Mouse (Mus musculus) left cerebral cortex, adult 8-10 months (tissue): ENCODE measurements around the gene Morf4l2. TPM values are rescaled to one million over a fixed set of nuclear protein-coding genes. Genes with fewer than 3 reads are reported as not detected.
"Not testable (repeated sequence)": the region's sequence is repeated elsewhere in the genome, so short reads cannot be mapped to it uniquely, and the experiment has no call there.

Experiments
- DNase-seq, 2 experiments: peaks; one replicate each; pipeline ENCODE4 v3.0.0; 2022; ENCODE audit warnings: low spot score in 2 of 2
- total RNA-seq, 4 experiments: library from RNA; stranded (reverse); gene quantifications; 2 replicates each; pipeline ENCODE4 v1.2.4; 2022

Gene Morf4l2
- total RNA-seq, 4 experiments from 2014 or later = 291 to 334 (median 319) TPM

- DNase-seq = peak; percentile 35 to 58
Observed at GRCm38 (mm10) chrX:136707446-136708167, 35.9 kb downstream of the Morf4l2 start, which contains the start of gene Tceal1. Gene Tceal1 (plus strand): TSS chrX:136707982.

GRCm38 (mm10) chrX:136693196-136693595 lies 50.3 kb downstream of the Morf4l2 start:
- DNase-seq = no peak

- DNase-seq = no peak
Observed at GRCm38 (mm10) chrX:136692294-136692675, 51.2 kb downstream of the Morf4l2 start.

- not testable (repeated sequence) for DNase-seq
Observed at GRCm38 (mm10) chrX:136691606-136692293, 51.7 kb downstream of the Morf4l2 start.

Other genes starting within 250 kb of the Morf4l2 start
- not detected for gene Kir3dl1, start 225.7 kb downstream of the Morf4l2 start, total RNA-seq
- gene Kir3dl2, start 199.6 kb downstream of the Morf4l2 start, total RNA-seq = under 1 TPM in 1 of 4 experiments, not detected in 3; 0.22 TPM
- 100 to 1,000 TPM; 150 to 189 (median 184) TPM for gene Tceal3, start 152.8 kb downstream of the Morf4l2 start, total RNA-seq
- gene Tceal1, start 35.7 kb downstream of the Morf4l2 start, total RNA-seq = 10 to 100 TPM; 14.5 to 16.3 (median 15.8) TPM
- gene Glra4, start 36.5 kb upstream of the Morf4l2 start, total RNA-seq = under 1 TPM; 0.21 to 0.67 (median 0.38) TPM
- gene Plp1, start 79.0 kb upstream of the Morf4l2 start, total RNA-seq = 100 to 1,000 TPM; 799 to 917 (median 880) TPM
- 10 to 100 TPM; 15.7 to 20.4 (median 17.3) TPM for gene Rab9b, start 125.1 kb upstream of the Morf4l2 start, total RNA-seq
- gene H2bfm, start 183.6 kb upstream of the Morf4l2 start, total RNA-seq = not detected
- gene Tmsb15b2, start 231.8 kb upstream of the Morf4l2 start, total RNA-seq = 10 to 100 TPM; 10.5 to 27.6 (median 20.0) TPM
- 1 to 10 TPM; 1.3 to 5.9 (median 2.0) TPM for gene Tmsb15l, start 233.2 kb upstream of the Morf4l2 start, total RNA-seq
- 10 to 100 TPM in 1 of 4 experiments, 1 to 10 TPM in 3; 1.6 to 10.7 (median 7.7) TPM for gene Tmsb15b1, start 233.2 kb upstream of the Morf4l2 start, total RNA-seq
- gene Zcchc18, start 249.5 kb upstream of the Morf4l2 start, total RNA-seq = 100 to 1,000 TPM; 270 to 291 (median 281) TPM